Mouse (Mus musculus): ENCODE data around the gene Atp1b2.

Atp1b2 gene

GRCm38 (mm10) chr11:69606832-69607231, 1.1 kb upstream of the Atp1b2 start:
- no peak for DNase-seq (ENCODE audit: low spot score)

- DNase-seq (ENCODE audit: low spot score), result no peak
Observed at GRCm38 (mm10) chr11:69606491-69606795, 701 bp upstream of the Atp1b2 start.

DNA sequence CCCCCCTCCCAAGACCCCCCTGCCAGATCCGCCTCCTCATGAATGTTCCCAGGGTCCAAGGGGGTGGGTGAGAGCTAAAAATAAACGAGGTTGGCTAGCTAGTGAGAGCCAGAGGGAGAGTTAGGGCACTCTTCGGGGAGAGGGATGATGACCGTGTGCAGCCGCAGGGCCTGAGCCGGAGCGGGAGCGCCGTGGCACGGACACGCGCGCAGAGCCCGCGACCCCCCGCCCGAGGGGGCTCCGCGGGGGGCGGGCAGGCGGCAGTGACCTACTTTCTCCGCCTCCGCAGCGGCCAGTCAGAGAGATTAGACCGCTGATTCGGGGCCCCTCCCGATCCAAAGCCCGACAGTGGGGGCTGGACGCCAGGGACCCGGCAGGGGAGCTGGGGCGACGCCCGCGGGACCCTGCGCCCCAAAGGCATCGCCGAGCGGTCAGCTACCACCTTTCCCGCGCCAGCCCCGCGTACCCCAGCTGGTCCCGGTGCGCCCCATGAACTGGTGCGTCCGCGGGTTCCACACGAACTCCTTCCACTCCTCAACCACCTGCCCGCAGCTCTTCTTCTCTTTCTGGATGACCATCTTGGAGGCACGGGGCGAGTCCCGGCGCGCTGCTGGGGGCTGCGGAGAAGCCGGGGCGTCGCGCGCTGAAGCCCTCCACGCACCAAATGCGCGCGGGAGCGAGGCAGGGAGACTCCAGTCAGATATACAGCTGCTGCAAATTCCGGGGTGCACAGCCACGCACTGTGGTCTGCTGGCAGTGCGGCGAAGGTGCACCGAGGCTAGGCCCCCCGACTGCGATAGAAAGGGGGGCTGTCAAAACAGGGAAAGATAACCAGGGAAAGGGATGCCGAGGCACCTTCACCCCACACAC, 712 bp downstream of the Atp1b2 start:
- DNase-seq (ENCODE audit: low spot score), result no peak

GRCm38 (mm10) chr11:69604347-69604746, 1.4 kb downstream of the Atp1b2 start:
- DNase-seq (ENCODE audit: low spot score), result no peak

DNA sequence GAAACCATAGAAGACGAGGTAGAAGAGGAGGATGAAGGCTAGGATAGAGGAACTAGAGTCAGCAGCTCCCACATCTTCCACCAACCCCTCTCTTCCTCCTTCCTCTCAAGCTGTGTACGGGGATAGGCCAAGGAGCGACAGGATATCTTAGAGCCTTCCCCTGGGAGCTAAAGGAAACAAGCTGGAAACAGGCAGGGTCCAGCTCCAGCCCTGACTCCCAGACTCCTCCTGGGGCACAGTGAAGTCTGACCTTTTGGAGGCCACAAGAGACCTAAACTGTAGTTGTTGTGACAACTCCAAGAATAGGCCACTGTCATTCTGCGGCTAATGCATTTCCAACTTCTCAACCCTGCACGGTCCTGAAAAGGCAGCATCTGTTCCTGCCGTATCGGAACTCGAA, 2.2 kb downstream of the Atp1b2 start:
- no peak for DNase-seq (ENCODE audit: low spot score)

- DNase-seq (ENCODE audit: low spot score), result no peak
Observed at GRCm38 (mm10) chr11:69601768-69602167, 4.0 kb downstream of the Atp1b2 start.

GRCm38 (mm10) chr11:69600098-69600497, 5.6 kb downstream of the Atp1b2 start:
- DNase-seq (ENCODE audit: low spot score), result no peak

DNA sequence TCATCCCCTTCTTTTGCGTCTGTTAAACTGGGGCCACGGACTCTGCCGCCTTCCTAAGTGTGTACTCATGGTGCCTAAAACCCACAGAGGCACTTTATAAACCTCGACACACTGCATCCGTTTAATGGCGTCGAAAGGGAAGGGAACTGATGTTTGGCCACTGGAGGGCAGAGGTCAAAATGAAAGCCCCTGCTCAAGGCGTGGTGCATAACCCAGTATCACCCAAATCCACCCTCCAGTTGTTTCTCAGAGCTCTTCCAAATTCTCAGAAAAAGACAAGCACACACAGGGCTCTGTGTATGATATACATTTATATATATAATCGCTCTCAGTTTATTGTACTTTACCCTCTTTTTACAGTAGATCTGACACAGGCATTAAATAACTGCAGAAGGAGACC, 6.3 kb downstream of the Atp1b2 start:
- DNase-seq (ENCODE audit: low spot score), result no peak

- DNase-seq (ENCODE audit: low spot score), result no peak
Observed at GRCm38 (mm10) chr11:69594853-69595252, 10.9 kb downstream of the Atp1b2 start.

GRCm38 (mm10) chr11:69592799-69593198, 12.9 kb downstream of the Atp1b2 start:
- DNase-seq (ENCODE audit: low spot score), result no peak

DNA sequence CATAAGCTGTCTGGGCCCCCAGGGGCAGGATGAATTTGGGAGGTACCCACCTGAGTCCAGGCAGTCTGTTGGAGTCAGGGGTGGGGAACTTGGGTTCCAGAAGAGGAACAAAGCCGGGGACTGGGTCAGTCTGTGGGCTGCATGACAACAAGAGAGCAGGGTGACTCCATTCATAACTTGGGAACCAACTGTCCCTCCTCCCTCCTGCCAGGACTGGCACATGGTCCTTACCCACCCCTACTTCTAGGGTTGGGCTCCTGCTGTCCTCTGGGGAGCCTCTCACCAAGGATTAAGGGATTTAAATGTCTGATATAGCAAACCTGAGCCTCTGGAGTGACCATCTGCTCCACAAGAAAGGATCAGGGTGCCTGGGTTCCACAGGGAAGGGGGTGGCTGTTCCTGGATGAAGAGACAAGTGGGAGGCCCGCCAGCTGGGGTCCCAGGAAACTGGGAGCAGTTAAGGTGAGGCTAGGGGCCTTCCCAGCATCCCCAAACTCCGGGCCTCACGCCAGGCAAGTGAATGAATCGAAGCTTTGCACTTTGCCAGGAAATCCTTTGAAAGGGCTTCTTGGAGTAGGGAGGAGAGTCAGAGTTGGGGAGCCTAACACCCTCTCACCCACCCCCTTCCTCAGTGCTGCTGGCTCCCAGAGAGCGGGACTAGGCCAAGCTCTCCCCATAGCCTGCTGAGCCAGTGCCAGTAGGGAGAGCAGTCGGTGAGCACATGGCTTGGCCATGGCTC, 13.7 kb downstream of the Atp1b2 start:
- no peak for DNase-seq (ENCODE audit: low spot score)

DNA sequence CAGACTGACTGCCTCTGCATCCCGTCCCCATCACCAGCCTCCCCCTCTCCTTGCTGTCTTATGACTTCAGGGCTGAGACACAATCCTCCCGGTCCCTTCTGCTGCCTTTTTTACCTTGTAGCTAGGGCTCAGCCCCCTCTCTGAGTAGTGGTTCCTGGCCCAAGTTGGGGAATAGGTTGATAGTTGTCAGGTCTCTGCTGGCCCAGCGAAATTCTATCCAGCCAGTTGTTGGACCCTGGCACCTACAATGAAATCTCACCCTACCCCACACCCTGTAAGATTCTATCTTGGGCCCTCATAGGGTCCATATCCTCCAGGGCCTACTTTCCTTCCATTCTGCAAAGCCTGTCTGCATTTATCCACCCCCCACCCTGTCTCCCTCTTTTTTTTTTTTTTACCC, 14.3 kb downstream of the Atp1b2 start:
- no peak for DNase-seq (ENCODE audit: low spot score)

DNA sequence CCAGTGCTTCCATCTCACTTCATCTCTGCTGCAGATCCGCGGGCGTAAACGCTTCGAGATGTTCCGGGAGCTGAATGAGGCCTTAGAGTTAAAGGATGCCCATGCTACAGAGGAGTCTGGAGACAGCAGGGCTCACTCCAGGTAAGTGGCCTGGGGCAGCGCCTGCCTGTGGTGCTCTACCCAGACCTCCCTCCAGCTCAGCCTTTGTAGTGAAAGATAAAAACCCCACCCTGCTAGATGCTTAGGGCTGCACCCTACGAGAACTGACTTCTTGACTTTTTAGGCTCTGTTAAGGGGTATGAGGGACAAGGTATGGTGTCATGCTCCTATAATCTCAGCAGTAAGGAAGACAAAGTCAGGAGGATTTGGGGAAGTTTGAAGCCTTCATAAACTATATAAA, 15.1 kb downstream of the Atp1b2 start:
- DNase-seq (ENCODE audit: low spot score), result no peak

GRCm38 (mm10) chr11:69589207-69589834, 16.4 kb downstream of the Atp1b2 start:
- DNase-seq (ENCODE audit: low spot score), result no peak

DNA sequence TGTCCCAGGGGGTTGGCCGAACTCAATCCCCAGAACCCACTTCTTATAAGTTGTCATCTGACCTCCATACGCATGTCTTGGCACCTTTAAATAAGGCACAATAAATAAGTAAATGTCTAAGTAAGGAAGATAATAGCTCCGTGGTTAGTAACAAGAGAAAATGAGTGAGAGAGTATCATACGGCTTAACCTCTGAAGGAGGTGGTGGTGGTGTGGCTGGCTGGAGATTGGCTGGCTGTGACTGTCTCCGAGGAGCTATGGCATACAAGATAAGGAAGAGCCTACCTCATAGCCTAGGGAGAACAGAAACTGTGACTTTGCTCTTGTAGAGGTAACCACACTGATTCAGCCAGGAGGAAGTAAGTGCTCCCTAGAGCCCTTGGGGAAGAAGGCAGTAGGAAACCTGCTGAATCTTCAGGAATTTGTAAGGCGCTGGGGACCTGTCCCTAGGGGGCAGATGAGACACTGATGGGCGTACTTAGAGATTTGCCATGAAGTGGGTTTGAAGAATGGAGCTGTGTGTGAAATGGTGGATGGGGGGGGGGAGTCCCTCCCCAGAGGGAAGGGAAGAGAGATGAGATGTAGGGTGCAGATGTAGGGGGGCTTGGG, 19.9 kb downstream of the Atp1b2 start:
- no peak for DNase-seq (ENCODE audit: low spot score)

- DNase-seq (ENCODE audit: low spot score), result no peak
Observed at GRCm38 (mm10) chr11:69584937-69585336, 20.8 kb downstream of the Atp1b2 start.

DNA sequence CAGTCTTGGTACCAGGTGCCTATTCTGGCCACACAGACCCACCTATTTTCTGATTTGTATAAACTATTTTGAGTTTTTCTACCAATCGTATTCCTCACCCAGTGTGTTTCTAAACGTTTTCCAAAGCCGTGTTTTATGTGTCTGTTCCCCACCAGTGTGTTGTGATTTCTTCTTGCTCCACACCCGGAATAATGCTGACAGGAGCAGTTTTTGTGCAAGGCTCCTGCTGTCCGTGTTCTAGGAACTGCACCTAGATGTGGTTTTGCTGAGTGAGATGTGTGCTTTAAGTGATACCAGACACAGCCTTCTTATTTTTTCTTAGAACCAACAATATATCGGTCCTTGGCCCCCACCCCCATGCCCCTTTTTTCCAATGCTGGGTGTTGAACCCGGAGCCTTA, 21.7 kb downstream of the Atp1b2 start:
- no peak for DNase-seq (ENCODE audit: low spot score)

DNA sequence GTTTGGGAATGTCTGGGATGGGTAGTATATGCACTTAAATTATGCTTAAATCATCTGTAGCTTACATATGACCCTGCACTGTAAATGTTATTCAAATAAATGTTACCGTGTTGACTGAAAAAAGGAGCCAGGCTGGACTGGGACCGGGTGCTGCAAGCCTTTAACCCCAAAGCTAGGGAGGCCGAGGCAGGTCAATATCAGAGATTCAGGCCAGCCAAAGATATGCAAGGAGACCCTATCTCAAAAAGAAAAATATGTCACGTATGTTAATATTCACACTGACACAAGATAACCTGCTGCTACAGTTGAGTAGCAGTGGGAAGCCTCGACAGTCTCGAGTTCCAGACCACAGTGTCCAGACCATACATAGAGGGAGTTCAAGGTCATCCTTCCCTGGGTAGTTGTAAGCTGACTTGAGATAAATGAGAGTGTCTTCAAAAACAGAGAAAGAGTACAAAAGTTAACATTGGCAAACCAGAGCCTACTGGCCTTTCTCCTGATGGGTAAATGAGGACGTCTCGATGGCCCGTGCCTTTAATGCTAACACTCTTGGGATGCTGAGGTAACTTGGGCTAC, 23.4 kb downstream of the Atp1b2 start:
- DNase-seq (ENCODE audit: low spot score), result no peak

DNA sequence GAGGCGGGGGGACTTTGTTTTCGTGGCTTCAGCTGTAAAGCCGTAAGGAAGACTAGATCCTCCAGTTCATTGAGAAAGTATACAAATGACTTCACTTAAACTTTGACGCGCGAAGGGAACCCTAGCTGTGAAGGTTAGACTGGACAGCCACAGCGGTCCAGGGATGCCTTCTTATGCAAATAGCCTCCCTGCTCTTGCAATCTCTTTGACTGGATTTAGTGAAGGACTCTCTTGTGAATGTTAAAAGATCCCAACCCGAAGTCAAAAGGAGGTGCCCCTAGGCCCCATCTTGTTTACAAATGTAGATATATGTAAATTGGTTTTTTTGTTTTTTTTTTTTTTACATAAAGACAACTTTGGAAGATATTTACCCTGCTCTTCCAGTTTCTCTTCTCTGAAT, 23.9 kb downstream of the Atp1b2 start:
- DNase-seq (ENCODE audit: low spot score), result no peak

- no peak for DNase-seq (ENCODE audit: low spot score)
Observed at GRCm38 (mm10) chr11:69581147-69581688, 24.5 kb downstream of the Atp1b2 start.

DNA sequence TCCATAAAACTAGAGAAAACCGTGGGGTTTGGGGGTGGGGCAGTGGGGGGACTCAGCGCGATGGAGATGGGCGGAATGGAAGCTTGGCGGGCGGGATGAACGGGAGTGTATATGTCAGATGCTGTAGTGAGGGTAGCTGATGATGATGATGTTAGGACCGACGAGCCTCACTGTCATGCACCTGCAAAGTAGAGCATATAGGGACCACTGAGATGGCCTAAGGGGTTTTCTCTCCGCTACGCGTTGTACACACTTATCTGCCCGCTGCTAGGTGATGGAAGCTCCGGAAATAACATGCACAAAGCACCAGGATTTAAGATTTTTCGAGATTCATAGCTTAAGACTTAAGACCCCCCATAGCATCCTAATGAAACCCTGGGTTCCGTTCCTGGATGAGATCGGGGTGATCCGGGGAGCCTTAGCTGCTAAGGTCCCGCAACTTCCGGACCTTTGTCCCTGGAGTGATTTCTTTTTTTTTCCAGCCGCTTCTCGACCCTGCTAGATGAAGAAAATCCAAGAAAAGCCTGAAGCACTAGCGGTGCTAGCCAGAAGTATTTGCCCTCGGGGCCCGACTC, 25.1 kb downstream of the Atp1b2 start:
- no peak for DNase-seq (ENCODE audit: low spot score)

- peak; percentile 54 for DNase-seq (ENCODE audit: low spot score)
Observed at GRCm38 (mm10) chr11:69580091-69580514, 25.6 kb downstream of the Atp1b2 start, which contains the start of the genes Wrap53 and Trp53. TSS of gene Wrap53 (minus strand) at chr11:69580255. TSS of gene Trp53 (plus strand) at chr11:69580359.

All from urinary bladder, postnatal 10 days (tissue).